Mouse (Mus musculus): ENCODE measurements at regions not wholly inside any gene's neighbourhood (a gene's known extent, or its start where the extent isn't known, plus 50 kb on each side); places are given as distances from the start of the nearest gene placed in this dataset.

DNA sequence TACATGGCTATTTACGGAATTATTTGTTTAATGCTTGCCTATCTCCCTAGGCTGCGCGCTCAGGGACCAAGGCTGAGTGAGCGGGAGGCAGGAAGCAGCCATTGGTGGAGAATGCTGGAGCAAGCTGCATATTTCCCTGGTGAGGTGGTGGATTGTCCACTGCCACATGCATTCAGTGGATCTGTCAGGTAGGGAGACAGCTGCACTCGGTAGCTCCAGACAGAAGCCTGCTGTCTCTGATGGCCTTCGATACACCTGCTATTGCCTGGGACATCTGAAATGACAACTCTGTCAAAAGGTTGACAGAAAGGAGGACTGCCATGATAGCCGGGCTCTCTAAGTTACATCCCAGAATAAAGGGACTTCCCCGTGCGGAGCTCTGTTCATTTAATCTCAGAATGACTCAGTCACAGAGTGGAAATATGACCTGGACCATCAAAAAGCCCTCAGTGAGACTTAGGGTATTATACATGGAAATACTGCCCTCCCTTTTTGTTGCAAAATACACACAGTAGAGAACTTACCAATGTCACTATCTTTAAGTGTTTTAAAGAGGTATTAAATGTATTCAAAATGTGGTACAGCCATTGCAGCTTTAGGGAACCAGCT is 201.5 kb downstream of the Hhipl2 start:
- H3K27ac ChIP-seq (ENCODE audit: insufficient read depth, low read depth, low read length): no peak overlapping the region
- no peaks in the 10 kb centered on the region for H3K36me3 ChIP-seq (ENCODE audit: control insufficient read depth, insufficient read depth, low read length)
- no peaks in the 10 kb centered on the region for H3K4me1 ChIP-seq (ENCODE audit: control insufficient read depth, insufficient read depth, insufficient read length, low read length)
- WGBS: 69% methylated on average over 9 of the region's 9 CpGs
- TF ChIP-seq CTCF (IDR thresholded peaks at IDR 0.05; ENCODE audit: extremely low read depth, insufficient read length, insufficient replicate concordance, low read depth, low read length) (no peak), POLR2A (IDR thresholded peaks at IDR 0.05; ENCODE audit: low read depth, low read length) (no peak)
- H3K27me3 ChIP-seq (ENCODE audit: control insufficient read depth, insufficient read depth, low read length): no peaks in the 10 kb centered on the region
- no peak overlapping the region for H3K4me3 ChIP-seq (ENCODE audit: low read depth, low read length)

DNA sequence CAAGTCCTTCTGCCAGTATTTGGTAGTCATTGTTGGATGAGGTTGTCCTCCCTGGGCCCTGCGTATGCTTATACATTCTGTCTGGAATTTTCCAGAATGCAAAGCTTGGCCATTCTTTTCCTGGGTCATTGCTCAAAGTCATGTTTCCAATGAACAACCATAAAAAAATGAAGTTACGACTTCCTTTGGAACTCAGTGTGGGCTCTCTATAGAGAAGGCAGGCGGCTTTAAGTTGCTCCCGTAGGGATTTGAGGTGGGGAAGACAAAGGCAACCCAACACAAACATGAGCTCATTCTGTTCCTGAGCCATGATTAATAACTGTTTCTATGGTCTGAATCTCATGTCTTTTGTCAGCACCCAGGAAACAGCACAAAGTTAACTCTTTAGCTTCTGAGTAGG is 204.3 kb downstream of the Hhipl2 start:
- no peak for TF ChIP-seq POLR2A (IDR thresholded peaks at IDR 0.05; ENCODE audit: low read depth, low read length)
- TF ChIP-seq CTCF (IDR thresholded peaks at IDR 0.05; ENCODE audit: extremely low read depth, insufficient read length, insufficient replicate concordance, low read depth, low read length): no peak
- no peaks in the 10 kb centered on the region for H3K4me1 ChIP-seq (ENCODE audit: control insufficient read depth, insufficient read depth, insufficient read length, low read length)
- H3K36me3 ChIP-seq (ENCODE audit: control insufficient read depth, insufficient read depth, low read length): no peaks in the 10 kb centered on the region
- no peak overlapping the region for H3K4me3 ChIP-seq (ENCODE audit: low read depth, low read length)
- 73% methylated on average over 4 of the region's 4 CpGs for WGBS
- H3K27me3 ChIP-seq (ENCODE audit: control insufficient read depth, insufficient read depth, low read length): no peaks in the 10 kb centered on the region
- H3K27ac ChIP-seq (ENCODE audit: insufficient read depth, low read depth, low read length): no peak overlapping the region

DNA sequence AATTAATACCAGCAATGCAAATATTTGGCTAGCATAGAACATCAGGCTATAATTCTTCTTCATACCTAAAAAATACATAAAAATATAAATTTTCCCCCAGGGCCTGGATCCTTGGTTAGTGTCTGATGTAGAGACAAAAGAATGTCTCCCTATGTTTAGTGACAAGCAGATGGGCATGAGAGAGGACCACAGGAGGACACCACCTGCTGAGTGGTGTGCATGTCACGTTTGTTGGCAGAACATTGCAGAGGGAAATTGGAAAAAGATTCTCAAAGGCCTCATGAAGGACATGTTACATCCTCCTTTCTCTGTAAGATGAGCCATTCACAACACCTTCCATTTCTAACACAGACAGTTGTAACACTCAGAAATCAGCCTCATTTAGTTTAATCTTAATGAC is 206.3 kb downstream of the Hhipl2 start:
- no peaks in the 10 kb centered on the region for H3K27me3 ChIP-seq (ENCODE audit: control insufficient read depth, insufficient read depth, low read length)

DNA sequence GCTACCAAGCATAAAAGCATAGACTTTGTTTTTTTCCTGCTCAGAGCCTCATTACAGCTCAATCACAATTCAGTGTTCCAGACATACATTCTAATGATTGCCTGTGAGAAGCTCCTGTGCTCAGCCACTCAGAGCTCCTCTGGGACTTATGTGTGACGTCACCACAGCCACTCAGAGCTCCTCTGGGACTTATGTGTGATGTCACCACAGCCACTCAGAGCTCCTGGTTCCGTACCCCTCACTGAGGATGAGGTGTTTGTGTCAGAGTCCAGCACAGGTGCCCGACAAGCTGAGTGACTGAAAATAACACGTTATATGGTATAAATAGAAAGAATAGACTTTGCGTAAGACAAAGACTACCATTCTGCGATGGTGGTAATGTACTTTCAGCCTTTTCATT is 215.8 kb downstream of the Hhipl2 start:
- WGBS: 75% methylated on average over 6 of the region's 6 CpGs
- H3K27ac ChIP-seq (ENCODE audit: insufficient read depth, low read depth, low read length): no peak overlapping the region
- H3K36me3 ChIP-seq (ENCODE audit: control insufficient read depth, insufficient read depth, low read length): no peaks in the 10 kb centered on the region
- H3K4me3 ChIP-seq (ENCODE audit: low read depth, low read length): no peak overlapping the region
- no peaks in the 10 kb centered on the region for H3K27me3 ChIP-seq (ENCODE audit: control insufficient read depth, insufficient read depth, low read length)
- TF ChIP-seq POLR2A (IDR thresholded peaks at IDR 0.05; ENCODE audit: low read depth, low read length) (no peak), CTCF (IDR thresholded peaks at IDR 0.05; ENCODE audit: extremely low read depth, insufficient read length, insufficient replicate concordance, low read depth, low read length) (no peak)
- no peaks in the 10 kb centered on the region for H3K4me1 ChIP-seq (ENCODE audit: control insufficient read depth, insufficient read depth, insufficient read length, low read length)

More for the DNA sequence above, 206.3 kb downstream of the Hhipl2 start:
- H3K4me3 ChIP-seq (ENCODE audit: low read depth, low read length): no peak overlapping the region
- no peaks in the 10 kb centered on the region for H3K4me1 ChIP-seq (ENCODE audit: control insufficient read depth, insufficient read depth, insufficient read length, low read length)
- no peaks in the 10 kb centered on the region for H3K36me3 ChIP-seq (ENCODE audit: control insufficient read depth, insufficient read depth, low read length)
- no peak overlapping the region for H3K27ac ChIP-seq (ENCODE audit: insufficient read depth, low read depth, low read length)
- WGBS: 53% methylated on average over 1 of the region's 1 CpGs
- no peak for TF ChIP-seq CTCF (IDR thresholded peaks at IDR 0.05; ENCODE audit: extremely low read depth, insufficient read length, insufficient replicate concordance, low read depth, low read length)
- no peak for TF ChIP-seq POLR2A (IDR thresholded peaks at IDR 0.05; ENCODE audit: low read depth, low read length)

DNA sequence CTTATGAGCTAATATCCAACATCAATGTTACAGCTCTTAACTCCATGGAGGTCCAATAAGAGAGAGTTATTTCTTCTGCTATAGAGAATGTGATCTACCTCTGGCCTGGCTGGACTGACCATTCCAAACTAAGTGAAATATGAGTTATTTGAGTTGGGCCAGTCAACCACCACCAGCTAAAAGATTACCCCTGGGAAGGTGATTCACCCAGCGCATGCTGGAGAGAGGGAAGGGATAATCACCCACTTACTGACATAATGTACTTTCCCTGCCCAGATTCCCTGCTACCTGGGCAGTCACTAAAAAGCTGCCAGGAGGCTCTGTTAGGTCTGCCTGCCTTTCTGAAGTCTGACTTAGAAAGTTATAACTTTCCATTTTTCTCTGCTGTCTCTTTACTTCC is 216.8 kb downstream of the Hhipl2 start:
- Histone ChIP-seq H3K4me3 (ENCODE audit: low read depth, low read length) (no peak overlapping the region), H3K27me3 (ENCODE audit: control insufficient read depth, insufficient read depth, low read length) (no peaks in the 10 kb centered on the region), H3K27ac (ENCODE audit: insufficient read depth, low read depth, low read length) (no peak overlapping the region), H3K4me1 (ENCODE audit: control insufficient read depth, insufficient read depth, insufficient read length, low read length) (no peaks in the 10 kb centered on the region), H3K36me3 (ENCODE audit: control insufficient read depth, insufficient read depth, low read length) (no peaks in the 10 kb centered on the region)
- TF ChIP-seq CTCF (IDR thresholded peaks at IDR 0.05; ENCODE audit: extremely low read depth, insufficient read length, insufficient replicate concordance, low read depth, low read length) (no peak), POLR2A (IDR thresholded peaks at IDR 0.05; ENCODE audit: low read depth, low read length) (no peak)
- 91% methylated on average over 1 of the region's 1 CpGs for WGBS

DNA sequence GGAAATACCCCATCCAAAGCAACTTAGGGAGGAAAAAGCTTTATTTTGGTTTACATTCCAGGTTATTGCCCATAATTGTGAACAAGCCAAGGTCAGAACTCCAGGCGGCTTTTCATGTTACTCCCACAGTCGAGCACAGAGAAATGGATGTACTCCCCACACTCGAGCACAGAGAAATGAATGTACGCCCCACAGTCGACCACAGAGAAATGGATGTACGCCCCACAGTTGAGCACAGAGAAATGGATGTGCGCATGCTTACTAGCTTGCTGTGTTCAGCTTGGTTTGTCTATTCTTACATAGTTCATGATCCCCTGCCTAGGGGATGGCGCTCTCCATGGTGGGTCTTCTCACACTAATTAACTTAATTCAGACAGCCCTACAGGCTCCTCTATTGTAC is 219.2 kb downstream of the Hhipl2 start:
- no peak for TF ChIP-seq POLR2A (IDR thresholded peaks at IDR 0.05; ENCODE audit: low read depth, low read length)
- TF ChIP-seq CTCF (IDR thresholded peaks at IDR 0.05; ENCODE audit: extremely low read depth, insufficient read length, insufficient replicate concordance, low read depth, low read length): no peak

DNA sequence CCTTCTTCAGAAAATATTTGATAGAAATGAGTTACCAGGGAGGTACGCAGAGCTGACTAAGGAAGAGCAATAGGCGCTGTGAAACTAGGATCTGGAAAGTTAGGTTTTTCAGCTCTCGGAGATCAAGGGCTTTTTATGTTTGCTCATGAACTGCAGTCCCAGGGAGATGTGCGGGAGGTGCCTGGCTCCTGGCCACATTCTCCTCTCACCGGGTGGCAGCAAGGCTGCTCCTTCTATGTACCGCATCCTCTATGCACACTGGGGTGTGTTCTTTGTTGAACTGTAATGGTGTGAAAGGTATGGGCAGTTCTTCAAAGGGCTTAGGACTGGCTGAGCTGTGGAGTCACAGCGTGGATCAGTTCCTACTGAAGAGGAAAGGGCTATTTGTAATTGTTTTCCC is 221.3 kb downstream of the Hhipl2 start:
- no peak overlapping the region for H3K27ac ChIP-seq (ENCODE audit: insufficient read depth, low read depth, low read length)
- no peak overlapping the region for H3K4me3 ChIP-seq (ENCODE audit: low read depth, low read length)
- H3K27me3 ChIP-seq (ENCODE audit: control insufficient read depth, insufficient read depth, low read length): no peaks in the 10 kb centered on the region
- 31% methylated on average over 7 of the region's 7 CpGs for WGBS
- no peak for TF ChIP-seq POLR2A (IDR thresholded peaks at IDR 0.05; ENCODE audit: low read depth, low read length)
- TF ChIP-seq CTCF (IDR thresholded peaks at IDR 0.05; ENCODE audit: extremely low read depth, insufficient read length, insufficient replicate concordance, low read depth, low read length): no peak
- H3K36me3 ChIP-seq (ENCODE audit: control insufficient read depth, insufficient read depth, low read length): no peaks in the 10 kb centered on the region
- H3K4me1 ChIP-seq (ENCODE audit: control insufficient read depth, insufficient read depth, insufficient read length, low read length): no peaks in the 10 kb centered on the region

More for the DNA sequence above, 219.2 kb downstream of the Hhipl2 start:
- WGBS: 86% methylated on average over 8 of the region's 8 CpGs
- H3K4me1 ChIP-seq (ENCODE audit: control insufficient read depth, insufficient read depth, insufficient read length, low read length): no peaks in the 10 kb centered on the region
- H3K27ac ChIP-seq (ENCODE audit: insufficient read depth, low read depth, low read length): no peak overlapping the region
- no peak overlapping the region for H3K4me3 ChIP-seq (ENCODE audit: low read depth, low read length)
- no peaks in the 10 kb centered on the region for H3K36me3 ChIP-seq (ENCODE audit: control insufficient read depth, insufficient read depth, low read length)
- H3K27me3 ChIP-seq (ENCODE audit: control insufficient read depth, insufficient read depth, low read length): no peaks in the 10 kb centered on the region
